In the genomic region with DNA sequence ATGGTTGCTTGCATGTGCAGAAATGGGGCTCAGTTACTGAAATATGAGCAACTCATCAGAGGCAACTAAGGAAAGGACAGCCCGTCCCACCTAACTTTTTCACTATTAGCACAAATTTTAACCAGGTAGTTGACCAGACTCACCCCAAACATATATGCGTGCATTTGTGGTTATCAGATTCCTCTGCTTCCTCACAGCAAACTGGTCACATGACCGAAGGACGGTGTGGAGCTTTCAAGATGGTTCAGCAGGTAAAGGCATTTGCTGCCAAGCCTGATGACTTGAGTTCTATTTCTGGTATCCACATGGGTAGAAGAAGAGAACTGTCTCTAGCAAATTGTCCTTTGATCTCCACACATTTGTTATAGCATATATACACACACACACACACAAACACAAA, we compare ENCODE assay signal across 28 mouse cellular contexts. TPM values are rescaled to one million over a fixed set of nuclear protein-coding genes. Genes with fewer than 3 reads are reported as not detected.
DNase-seq lines count a peak whose midpoint lies in the region; ATAC-seq and TF ChIP-seq lines count a peak whose summit lies in the region.
"Had no signal": no experiment of that assay in that cellular context is flagged by ENCODE, and none has a peak within 500 bp of the region (broad histone marks: within the 10 kb centered on the region; RNA-seq: fewer than 3 reads in every experiment).

No protein-coding gene starts in this region.

- TF ChIP-seq POLR2A in bone marrow macrophage, adult 2 months (IDR thresholded peaks at IDR 0.05; ENCODE audit: borderline replicate concordance, low read depth, low read length) = no peak

- H3K9ac ChIP-seq in lung, postnatal 0 days (replicated peaks; ENCODE audit: low read depth) = no peak overlapping the region
- H3K9ac ChIP-seq: embryonic facial prominence, embryonic 13.5 days; embryonic facial prominence, embryonic 15.5 days; forebrain, embryonic 12.5 days had no signal

- no peak for TF ChIP-seq CTCF in lung, postnatal 0 days (IDR thresholded peaks at IDR 0.05)
- TF ChIP-seq CTCF in bone marrow macrophage, adult 2 months (IDR thresholded peaks at IDR 0.05; ENCODE audit: low read depth, low read length) = no peak

- H3K4me3 ChIP-seq in heart, embryonic 10.5 days = no peak overlapping the region
- no peak overlapping the region for H3K4me3 ChIP-seq in lung, postnatal 0 days (ENCODE audit: low read depth, low read length)
- no peak overlapping the region for H3K4me3 ChIP-seq in bone marrow macrophage, adult 2 months (ENCODE audit: insufficient read depth, low read length)
- H3K4me3 ChIP-seq: embryonic facial prominence, embryonic 13.5 days; embryonic facial prominence, embryonic 15.5 days; erythroblast, embryonic 14.5 days; forebrain, embryonic 12.5 days had no signal

- no peak overlapping the region for H3K4me2 ChIP-seq in lung, postnatal 0 days (replicated peaks; ENCODE audit: low read depth, low read length)
- H3K4me2 ChIP-seq: embryonic facial prominence, embryonic 13.5 days; embryonic facial prominence, embryonic 15.5 days; forebrain, embryonic 12.5 days had no signal

- no peaks in the 10 kb centered on the region for H3K36me3 ChIP-seq in heart, embryonic 10.5 days
- no peaks in the 10 kb centered on the region for H3K36me3 ChIP-seq in lung, postnatal 0 days (ENCODE audit: insufficient read depth, low read length)
- H3K36me3 ChIP-seq: embryonic facial prominence, embryonic 13.5 days; embryonic facial prominence, embryonic 15.5 days; forebrain, embryonic 12.5 days had no signal

- no peak overlapping the region for H3K27ac ChIP-seq in heart, embryonic 10.5 days
- 0 out of 2 replicates have a peak overlapping the region, but pooled peaks have one; percentile 90 for H3K27ac ChIP-seq in lung, postnatal 0 days (ENCODE audit: low read length)
- H3K27ac ChIP-seq in bone marrow macrophage, adult 2 months (ENCODE audit: insufficient read depth, low read depth, low read length) = peak overlapping the region; percentile 99
- H3K27ac ChIP-seq: embryonic facial prominence, embryonic 13.5 days; embryonic facial prominence, embryonic 15.5 days; forebrain, embryonic 12.5 days had no signal

- H3K4me1 ChIP-seq in heart, embryonic 10.5 days = peaks cover 10% of the 10 kb centered on the region
- H3K4me1 ChIP-seq in lung, postnatal 0 days (ENCODE audit: insufficient read depth, low read depth, low read length) = peaks cover 3% of the 10 kb centered on the region; the same call in 1 of the 2 replicates
- H3K4me1 ChIP-seq in bone marrow macrophage, adult 2 months (ENCODE audit: control insufficient read depth, insufficient read depth, low read length) = peaks cover 46% of the 10 kb centered on the region
- H3K4me1 ChIP-seq: embryonic facial prominence, embryonic 13.5 days; embryonic facial prominence, embryonic 15.5 days had no signal

- WGBS in heart, embryonic 10.5 days = 79% methylated on average over 4 of the region's 4 CpGs
- 86% methylated on average over 4 of the region's 4 CpGs for WGBS in lung, postnatal 0 days

- H3K27me3 ChIP-seq in heart, embryonic 10.5 days (ENCODE audit: insufficient read depth, poor library complexity, severe bottlenecking) = 0 out of 2 replicates have a peak, but pooled peaks cover 6% of the 10 kb centered on the region
- H3K27me3 ChIP-seq in lung, postnatal 0 days (replicated peaks; ENCODE audit: insufficient read depth, low read length) = no peaks in the 10 kb centered on the region
- H3K27me3 ChIP-seq: embryonic facial prominence, embryonic 13.5 days; embryonic facial prominence, embryonic 15.5 days; forebrain, embryonic 12.5 days had no signal

- ATAC-seq in lung, postnatal 0 days = no peak
- ATAC-seq: activated CD4-positive, CD25-positive, alpha-beta regulatory T cell, adult 4 months; forebrain, embryonic 14.5 days; forebrain, embryonic 16.5 days; Patski had no signal

- TF ChIP-seq EP300 in lung, postnatal 0 days (IDR thresholded peaks at IDR 0.05) = no peak

- H3K9me3 ChIP-seq in heart, embryonic 10.5 days = no peaks in the 10 kb centered on the region
- H3K9me3 ChIP-seq in lung, postnatal 0 days (ENCODE audit: low read length) = no peaks in the 10 kb centered on the region
- H3K9me3 ChIP-seq: embryonic facial prominence, embryonic 13.5 days; embryonic facial prominence, embryonic 15.5 days; forebrain, embryonic 12.5 days had no signal

- peak; percentile 58 for DNase-seq in heart, embryonic 10.5 days (ENCODE audit: low spot score)
- DNase-seq in heart, adult 11 months = no peak
- no peak for DNase-seq in lung, postnatal 0 days (ENCODE audit: low spot score)
- no peak for DNase-seq in lung, postnatal 14 days
- DNase-seq in gastrocnemius, postnatal 10 days = no peak
- no peak for DNase-seq in spleen, postnatal 36 days (ENCODE audit: low spot score in 2 of 2)
- DNase-seq: adrenal gland, adult 8-10 months; adrenal gland, postnatal 14 days; adrenal gland, postnatal 36 days; cerebellum, adult 11 months; cerebellum, adult 18-20 months; cerebellum, adult 8-10 months; cerebellum, adult 9-11 months; cerebellum, postnatal 14 days; cerebellum, postnatal 36 days; embryo, embryonic 11 days had no signal

RNA-seq across cellular contexts. Expression of a gene that starts 13.1 kb away (rescaled TPM):
- polyA plus RNA-seq in heart, embryonic 10.5 days (2016; fragmentation: Nextera tagmentation; extraction: Ambion mirVana) = 47.3 and 53.4 TPM in 2 replicates
- polyA plus RNA-seq in lung, postnatal 0 days (2015; fragmentation: Nextera tagmentation; extraction: Ambion mirVana) = 11.0 TPM in 2 replicates
- 33.4 and 35.1 TPM in 2 replicates for polyA plus RNA-seq in bone marrow macrophage, adult 2 months (2012; ENCODE audit: insufficient read depth, insufficient read length, missing spikeins)
- 1 to 10 TPM; 5.3 to 7.2 TPM for total RNA-seq in gastrocnemius, postnatal 10 days (2021)

RNA-seq across cellular contexts. Expression of a gene that starts 26.2 kb away (rescaled TPM):
- 4.1 and 4.6 TPM in 2 replicates for polyA plus RNA-seq in heart, embryonic 10.5 days (2016; fragmentation: Nextera tagmentation; extraction: Ambion mirVana)
- 5.7 and 6.1 TPM in 2 replicates for polyA plus RNA-seq in lung, postnatal 0 days (2015; fragmentation: Nextera tagmentation; extraction: Ambion mirVana)
- 13.4 and 16.3 TPM in 2 replicates for polyA plus RNA-seq in bone marrow macrophage, adult 2 months (2012; ENCODE audit: insufficient read depth, insufficient read length, missing spikeins)
- 1 to 10 TPM; 1.3 to 2.3 TPM for total RNA-seq in gastrocnemius, postnatal 10 days (2021)
- polyA plus RNA-seq: erythroblast, embryonic 14.5 days had no signal

RNA-seq across cellular contexts. Expression of a gene that starts 26.5 kb away (rescaled TPM):
- 1.1 and 2.3 TPM in 2 replicates for polyA plus RNA-seq in heart, embryonic 10.5 days (2016; fragmentation: Nextera tagmentation; extraction: Ambion mirVana)
- polyA plus RNA-seq in lung, postnatal 0 days (2015; fragmentation: Nextera tagmentation; extraction: Ambion mirVana) = 1.5 and 1.6 TPM in 2 replicates
- 33.3 and 39.6 TPM in 2 replicates for polyA plus RNA-seq in bone marrow macrophage, adult 2 months (2012; ENCODE audit: insufficient read depth, insufficient read length, missing spikeins)
- total RNA-seq in gastrocnemius, postnatal 10 days (2021) = 1 to 10 TPM; 1.3 to 2.0 TPM
- total RNA-seq: common myeloid progenitor, adult 5-6 weeks had no signal

RNA-seq across cellular contexts. Expression of a gene that starts 41.5 kb away (rescaled TPM):
- polyA plus RNA-seq in heart, embryonic 10.5 days (2016; fragmentation: Nextera tagmentation; extraction: Ambion mirVana) = 380 and 484 TPM in 2 replicates
- polyA plus RNA-seq in lung, postnatal 0 days (2015; fragmentation: Nextera tagmentation; extraction: Ambion mirVana) = 461 and 535 TPM in 2 replicates
- 159 and 174 TPM in 2 replicates for polyA plus RNA-seq in bone marrow macrophage, adult 2 months (2012; ENCODE audit: insufficient read depth, insufficient read length, missing spikeins)
- total RNA-seq in gastrocnemius, postnatal 10 days (2021) = 100 to 1,000 TPM; 280 to 319 TPM

RNA-seq across cellular contexts. Expression of a gene that starts 59.2 kb away (rescaled TPM):
- polyA plus RNA-seq in heart, embryonic 10.5 days (2016; fragmentation: Nextera tagmentation; extraction: Ambion mirVana) = 0.43 and 0.51 TPM in 2 replicates
- polyA plus RNA-seq in lung, postnatal 0 days (2015; fragmentation: Nextera tagmentation; extraction: Ambion mirVana) = 2.4 and 2.5 TPM in 2 replicates
- polyA plus RNA-seq in bone marrow macrophage, adult 2 months (2012; ENCODE audit: insufficient read depth, insufficient read length, missing spikeins) = not detected in 2 replicates
- total RNA-seq in gastrocnemius, postnatal 10 days (2021) = 10 to 100 TPM; 32.6 to 44.3 TPM
- total RNA-seq: common myeloid progenitor, adult 5-6 weeks had no signal
- polyA plus RNA-seq: activated CD4-positive, CD25-positive, alpha-beta regulatory T cell, adult 4 months; C2C12; embryonic facial prominence, embryonic 11.5 days; erythroblast, embryonic 14.5 days had no signal

Comparison
In these comparisons a context has a peak if more than half of its experiments do, and no peak if none do; other contexts are left out.
1. RNA of a gene that starts 26.5 kb away (polyA plus RNA-seq): 33.3 to 39.6 TPM in bone marrow macrophage, adult 2 months; 1.1 to 2.3 TPM in heart, embryonic 10.5 days and 1.5 to 1.6 TPM in lung, postnatal 0 days; every median in the first group is over 10 times any median in the second.